Mouse (Mus musculus) adipocyte (in vitro differentiated cells): Measurements from ENCODE around the gene Lgalsl.
A peak's percentile ranks its signal among the peaks of the same experiment; 100 is the strongest.

Experiments
- DNase-seq: peaks from one replicate; pipeline ENCODE4 v3.0.0-alpha.2; 2016; ENCODE audit warnings: low spot score

Gene Lgalsl

DNA sequence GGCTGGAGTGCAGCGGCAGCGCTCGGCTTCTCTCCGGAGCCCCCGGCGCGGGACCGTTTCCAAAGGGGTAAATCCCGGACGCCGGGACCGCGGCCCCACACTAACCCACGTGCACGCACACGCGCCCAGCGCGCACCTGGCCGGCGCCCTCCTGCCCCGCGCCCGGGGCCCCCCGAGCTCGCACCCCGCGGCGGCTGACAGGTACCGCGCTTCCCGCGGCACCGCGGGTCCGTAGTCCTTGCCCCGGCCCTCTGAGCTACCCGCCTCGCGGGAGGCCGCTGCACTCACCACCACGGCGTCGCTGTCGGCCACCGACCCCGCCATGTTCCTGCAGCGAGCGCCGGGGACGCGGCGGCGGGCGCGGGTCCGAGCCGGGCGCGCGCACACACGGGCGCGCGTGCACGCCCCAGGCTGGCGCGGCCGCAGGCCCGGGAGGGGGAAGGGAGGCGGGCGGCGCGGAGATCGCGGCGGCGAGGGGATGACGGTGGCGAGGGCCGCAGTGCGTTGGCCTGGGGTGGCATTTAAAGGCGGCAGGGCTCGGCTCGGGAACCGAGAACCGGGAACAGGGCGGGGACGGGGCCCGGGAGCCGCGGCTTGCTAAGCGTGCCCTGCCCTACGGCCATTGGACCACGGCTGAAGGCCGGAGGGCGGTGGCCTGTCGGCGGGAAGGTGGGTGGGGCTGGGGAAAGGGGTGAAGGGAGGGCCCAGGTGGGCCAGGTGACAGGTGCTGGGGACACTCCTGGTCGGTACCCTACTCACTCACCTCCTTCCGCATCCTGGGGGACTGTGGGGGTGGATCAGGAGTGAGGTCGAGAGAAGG, at the start of gene Lgalsl:
Gene Lgalsl (minus strand): TSS at position 371 of the 820 bp plus-strand sequence.
- peak; percentile 55 for DNase-seq

DNA sequence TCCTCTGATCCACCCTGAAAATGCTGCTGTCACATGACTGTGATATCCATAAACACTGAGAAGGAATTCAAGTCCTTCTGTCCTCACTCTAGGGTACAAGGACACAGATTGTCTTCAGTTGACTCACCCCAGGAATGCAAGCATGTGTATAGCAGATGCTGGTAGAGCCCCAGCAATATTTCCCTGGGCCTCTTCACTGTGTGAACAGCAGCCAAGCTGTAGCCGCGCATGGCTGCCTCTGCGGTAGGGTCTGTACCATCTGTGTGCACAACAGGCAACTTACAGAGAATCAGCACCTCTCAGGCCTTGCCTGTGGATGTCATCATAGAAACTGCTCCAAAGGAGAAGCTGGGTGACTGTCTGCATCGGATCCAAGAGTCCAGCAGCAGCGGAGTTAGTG, 47.8 kb upstream of the Lgalsl start:
- DNase-seq: no peak

DNA sequence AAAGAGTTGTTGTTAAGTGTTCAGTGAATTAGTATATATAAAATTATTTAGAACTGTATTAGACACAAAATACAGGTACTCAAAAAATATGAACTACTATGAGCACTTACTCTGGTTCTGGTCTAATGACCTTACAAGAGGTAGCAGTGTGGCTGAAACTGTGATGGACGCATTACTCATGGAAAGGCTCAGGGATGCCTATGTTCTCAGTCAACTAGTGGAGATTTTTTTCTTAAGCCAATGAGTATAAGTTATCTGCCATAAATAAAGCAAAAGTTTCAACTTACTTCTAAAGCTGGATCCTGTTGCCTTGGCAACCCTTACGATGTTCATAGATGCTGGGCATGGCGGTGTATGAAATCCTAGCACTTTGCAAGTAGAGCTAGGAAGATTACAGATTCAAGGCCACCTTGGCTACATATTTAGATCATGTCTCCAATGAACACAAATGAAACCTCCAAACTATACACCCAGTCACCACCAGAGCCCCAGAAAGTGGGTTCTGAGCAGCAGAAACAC, 46.8 kb upstream of the Lgalsl start:
- DNase-seq: no peak

DNA sequence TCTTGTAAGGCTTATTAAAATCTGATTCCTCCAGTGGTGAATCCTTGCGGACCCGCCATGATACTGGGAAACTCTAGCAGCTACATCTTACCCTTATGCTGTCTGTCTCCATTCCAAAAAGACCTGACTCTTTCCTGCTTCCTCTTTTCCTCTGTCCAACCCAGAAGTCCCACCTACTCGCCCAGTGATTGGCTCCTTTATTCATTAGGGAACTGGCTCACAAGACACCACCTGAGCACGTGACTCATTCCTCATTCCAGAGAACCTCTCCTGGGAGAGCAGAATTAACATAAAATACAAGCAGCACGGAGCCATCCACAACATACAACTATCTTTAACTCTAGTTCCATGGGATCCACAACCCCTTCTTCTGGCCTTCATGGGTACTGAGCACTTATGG, 42.5 kb upstream of the Lgalsl start:
- peak; percentile 26 for DNase-seq

DNA sequence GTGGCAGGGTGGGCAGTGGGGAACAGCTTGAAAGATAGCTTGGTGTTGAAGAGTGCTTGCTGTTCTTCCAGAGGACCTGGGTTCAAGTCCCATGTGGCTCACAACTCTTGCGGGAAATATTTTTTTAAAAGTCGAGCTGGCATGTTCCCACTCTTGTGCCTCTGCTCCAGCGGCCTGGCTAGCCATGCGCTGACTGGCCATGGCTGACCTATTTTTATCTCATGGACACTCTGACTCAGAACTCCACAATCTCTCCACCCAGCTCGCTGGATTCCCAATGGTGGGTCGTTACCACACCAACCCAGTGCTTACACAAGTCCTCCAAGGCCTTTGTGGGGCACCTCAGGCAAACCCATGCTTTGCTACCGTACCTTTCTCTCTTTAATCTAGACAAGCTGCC, 42.1 kb upstream of the Lgalsl start:
- peak; percentile 73 for DNase-seq

DNA sequence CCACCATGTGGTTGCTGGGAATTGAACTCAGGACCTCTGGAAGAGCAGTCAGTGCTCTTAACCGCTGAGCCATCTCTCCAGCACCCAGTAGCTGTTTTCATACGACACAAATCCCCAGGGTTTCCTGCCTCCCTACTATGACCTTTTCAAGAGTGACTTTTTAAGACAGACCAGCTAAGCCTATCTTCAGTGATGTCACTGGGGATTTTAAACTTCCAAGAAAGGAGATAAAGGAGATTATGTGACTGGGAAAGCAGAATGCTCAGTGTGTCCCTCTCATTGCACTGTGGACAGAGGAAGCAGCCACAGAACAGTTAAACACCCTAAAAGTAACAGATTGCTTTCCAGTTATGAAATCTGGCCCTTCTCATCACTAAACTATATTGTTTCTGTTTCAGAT, 41.6 kb upstream of the Lgalsl start:
- DNase-seq: no peak

DNA sequence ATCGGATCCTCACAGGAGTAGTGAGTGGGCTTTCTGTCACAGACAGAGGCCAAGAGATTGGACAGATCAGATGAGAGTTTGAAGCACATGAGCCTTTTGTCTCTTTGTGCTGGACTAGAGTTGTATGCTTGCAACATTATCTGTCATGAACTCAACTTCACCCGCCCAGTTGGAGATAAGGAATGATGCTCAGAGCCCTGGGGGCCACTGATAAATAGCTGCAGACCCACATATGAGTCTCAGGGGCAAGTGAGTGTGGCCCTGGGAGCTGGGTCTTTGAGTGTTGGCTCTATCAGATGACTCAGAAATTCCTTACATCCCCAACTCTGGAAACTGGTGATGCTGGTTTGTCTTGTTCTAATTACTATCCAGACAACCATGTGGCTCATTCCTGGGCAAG, 39.1 kb upstream of the Lgalsl start:
- no peak for DNase-seq

DNA sequence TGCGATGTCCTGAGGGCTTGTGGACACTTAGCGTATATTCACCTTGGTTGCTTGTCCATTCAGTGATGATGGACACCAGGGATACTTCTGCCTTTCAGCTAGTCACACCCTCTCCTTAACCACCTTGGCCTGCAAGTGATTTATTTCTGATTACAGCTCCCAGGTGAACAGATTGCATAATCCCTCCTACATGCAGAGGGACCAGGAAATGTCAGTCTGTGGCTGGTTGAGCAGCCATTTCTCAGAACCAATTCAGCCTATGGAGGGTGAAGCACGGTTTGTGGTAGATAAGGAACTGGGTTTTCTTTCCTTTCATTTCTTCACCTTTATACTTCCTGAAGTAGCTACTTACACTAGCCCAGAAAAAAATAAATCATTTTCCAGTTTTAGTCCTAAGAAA, 34.6 kb upstream of the Lgalsl start:
- DNase-seq: no peak

DNA sequence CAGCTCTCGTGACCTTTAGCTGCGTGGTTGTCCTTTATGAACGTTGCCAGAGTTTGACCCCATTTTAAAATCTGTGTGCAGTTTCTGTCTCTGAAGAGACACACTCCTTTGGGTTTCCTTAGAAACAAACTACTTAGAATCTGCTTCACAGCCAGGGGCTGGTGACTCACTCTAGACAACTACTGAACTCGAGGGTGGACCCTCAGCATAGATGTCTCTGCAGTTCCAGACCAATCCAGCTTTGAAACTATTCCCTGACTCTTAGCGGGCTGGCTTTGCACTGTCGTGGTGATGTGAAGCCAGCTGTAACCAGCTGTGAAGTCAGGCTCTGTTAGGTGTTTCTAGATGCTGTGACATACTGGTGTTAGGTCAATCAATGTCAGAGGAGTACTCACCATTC, 33.8 kb upstream of the Lgalsl start:
- no peak for DNase-seq

DNA sequence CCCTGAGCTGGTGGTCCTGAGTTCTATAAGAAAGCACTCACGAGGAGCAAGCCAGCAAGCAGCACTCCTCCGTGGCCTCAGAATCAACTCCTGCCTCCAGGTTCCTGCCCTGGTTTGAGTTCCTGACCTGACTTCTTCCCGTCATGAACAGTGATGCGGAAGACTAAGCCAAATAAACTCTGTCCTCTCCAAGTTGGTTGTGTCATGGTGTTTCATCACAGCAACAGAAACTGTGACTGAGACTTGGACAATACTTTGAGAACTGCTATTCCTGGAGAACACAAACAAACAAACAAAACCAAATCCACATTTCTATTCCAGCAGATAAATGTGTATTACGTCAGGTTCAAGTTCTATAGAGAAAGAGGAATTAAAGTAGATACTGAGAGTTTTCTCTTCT, 31.2 kb upstream of the Lgalsl start:
- DNase-seq: peak; percentile 82

DNA sequence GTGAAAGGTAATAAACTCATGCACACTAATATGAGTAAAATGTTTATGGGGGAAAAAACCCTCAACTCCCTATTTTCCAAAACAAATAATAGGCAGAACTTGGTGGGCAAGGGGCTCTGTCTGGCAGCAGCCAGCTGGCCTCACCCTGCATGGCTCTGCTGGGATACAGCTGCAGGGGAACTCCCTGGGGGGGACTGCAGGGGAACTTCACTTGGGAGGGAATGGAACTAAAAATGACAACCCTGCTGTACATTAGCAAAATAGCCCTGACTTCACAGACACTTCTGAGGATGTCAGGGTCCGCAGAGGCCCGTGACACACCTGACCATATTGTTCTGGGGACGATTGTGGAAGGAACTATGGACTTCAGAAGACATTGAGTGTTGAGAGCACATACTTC, 29.5 kb upstream of the Lgalsl start:
- DNase-seq: no peak

DNA sequence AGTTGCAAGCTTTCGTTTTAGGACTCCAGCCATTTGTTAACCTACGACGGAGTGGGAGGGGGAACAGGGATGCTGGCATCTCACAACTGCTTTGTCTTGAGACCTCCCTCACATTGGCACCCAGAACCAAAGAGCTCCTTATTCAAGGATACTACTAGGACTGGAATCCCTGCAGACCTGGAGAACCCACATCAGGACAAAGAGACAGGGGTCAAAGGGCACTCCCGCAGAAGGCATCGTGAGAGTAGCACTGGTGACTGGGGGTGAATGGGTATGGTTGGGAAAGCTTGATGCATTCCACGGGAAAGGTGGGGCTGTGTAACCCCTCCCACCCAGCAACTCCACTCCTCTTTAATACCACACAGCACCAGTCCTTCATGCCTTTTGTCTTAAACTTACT, 29.0 kb upstream of the Lgalsl start:
- DNase-seq: peak; percentile 63

DNA sequence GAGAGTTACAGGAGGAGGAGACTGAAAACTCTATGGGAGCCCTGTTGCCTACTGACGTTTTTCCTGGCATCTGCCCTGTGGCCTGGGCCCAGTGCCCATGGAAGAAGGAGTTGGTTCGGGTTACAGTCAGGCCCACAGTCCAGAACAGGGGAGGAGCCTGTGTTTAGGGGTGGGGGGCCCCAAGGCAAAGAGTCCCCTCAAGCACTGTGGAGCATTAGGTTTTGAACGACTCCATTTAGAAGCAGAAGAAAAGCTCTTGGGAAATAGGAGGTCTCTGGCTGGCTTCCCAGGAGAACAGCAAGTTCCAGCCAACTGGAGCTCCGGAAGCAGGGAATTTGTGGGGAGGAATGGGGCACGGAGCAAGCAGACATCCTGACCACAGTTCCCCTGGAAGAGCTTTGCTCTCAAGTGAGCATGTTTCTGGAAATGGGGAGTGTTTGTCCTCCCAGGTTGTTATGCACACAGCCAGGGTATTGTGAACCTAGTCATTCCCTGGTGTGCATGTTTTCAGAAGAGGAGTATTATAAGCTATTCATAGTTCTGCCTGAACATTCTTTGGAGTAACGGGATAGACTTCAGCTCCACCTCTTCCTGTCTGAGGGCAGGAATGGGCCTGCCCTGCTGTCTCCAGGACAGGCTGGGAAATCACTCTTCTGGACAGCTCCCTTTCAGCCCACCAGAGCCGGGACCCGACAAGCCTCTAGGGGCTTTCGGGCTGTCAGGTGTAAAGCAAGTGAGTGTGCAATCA, 28.2 kb upstream of the Lgalsl start:
- DNase-seq: peak; percentile 99

DNA sequence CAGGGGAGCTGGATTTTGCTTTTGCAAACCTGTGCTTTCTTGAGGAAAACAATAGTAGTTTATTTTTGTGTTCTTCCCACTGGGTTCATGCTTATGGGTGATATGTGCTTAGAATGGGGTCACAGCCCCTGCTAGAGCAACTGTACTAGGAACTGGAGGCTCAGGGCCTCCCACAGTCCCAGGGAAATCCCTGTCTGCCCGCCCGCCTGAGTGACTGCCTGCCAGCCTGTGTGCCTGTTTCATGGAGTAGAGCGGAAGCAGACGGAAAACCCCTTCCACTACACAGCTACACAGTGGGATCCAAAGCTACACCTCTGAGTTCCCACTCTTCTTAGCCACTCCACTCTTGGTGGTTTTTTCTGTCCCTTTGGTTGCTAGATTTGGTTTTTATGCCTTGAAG, 27.1 kb upstream of the Lgalsl start:
- DNase-seq: peak; percentile 24

DNA sequence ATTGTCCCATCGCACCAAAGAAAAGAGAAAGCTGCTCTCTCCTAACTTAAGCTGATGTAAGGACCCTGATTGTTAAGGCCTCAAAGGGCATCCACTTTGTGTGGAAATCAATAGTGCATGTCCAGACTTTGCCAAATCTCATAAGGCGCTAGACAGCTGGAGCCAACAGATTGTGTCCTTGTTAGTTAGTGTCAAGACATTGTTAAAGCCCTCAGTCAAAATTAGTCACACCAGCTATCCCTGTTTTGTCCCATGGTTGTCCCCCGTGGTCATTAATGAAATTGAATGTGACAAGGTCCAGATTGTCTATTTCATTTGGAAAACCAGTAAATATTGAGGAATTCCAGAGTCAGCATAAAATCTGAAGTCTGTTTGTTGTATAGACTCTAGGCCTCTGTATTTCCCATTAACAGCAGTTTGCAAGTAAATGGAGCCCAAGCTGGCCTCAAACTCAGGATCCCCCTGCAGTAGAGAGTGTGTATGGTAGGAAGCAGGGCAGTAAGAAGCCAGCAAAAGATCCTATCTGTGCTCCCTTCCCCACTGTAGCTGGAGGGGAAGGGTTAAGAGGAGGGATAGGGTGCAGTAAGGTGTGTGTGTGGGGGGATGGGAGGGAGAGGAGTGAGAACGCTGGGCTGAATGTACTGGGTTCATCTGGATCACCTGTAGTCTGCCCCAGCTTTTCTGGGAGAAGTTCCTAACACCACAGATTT, 23.3 kb upstream of the Lgalsl start:
- DNase-seq: no peak

DNA sequence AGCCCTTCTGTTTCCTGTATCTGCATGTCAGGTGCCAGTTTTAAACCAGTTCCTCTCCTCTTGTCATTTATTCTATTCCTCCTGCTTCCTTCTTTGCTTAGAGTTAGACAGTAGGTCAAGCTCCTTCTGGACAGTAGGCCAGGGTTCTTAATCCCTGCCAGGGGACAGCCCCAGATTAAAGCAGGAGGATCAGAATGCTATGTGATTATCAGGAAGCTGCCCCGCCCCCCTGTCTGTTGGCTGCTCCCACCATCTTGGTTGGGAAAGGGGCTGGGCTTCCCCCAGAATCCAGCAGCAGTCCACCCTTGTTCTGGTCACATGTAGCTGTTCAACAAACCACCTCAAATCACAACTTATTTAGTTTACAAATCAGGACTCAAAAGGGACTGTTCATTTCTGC, 19.3 kb upstream of the Lgalsl start:
- no peak for DNase-seq

DNA sequence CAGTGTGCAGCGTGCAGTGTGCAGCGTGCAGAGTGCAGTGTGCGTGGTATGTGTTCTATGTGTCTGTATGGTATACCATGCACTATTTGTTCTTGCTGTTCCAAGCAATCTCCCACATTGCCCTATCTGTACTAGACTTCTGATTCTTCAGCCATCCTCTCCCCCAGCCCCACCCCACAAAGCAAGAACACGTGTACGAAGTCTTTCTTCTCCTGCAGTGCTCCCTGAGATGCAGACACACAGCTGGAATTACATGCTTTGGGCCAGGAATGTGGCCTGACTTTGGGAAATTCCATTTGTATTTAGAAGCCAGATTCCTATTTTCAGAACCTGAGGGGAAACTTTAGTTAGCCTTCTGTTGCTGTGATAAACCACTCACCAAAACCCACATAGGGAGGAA, 18.5 kb upstream of the Lgalsl start:
- no peak for DNase-seq

DNA sequence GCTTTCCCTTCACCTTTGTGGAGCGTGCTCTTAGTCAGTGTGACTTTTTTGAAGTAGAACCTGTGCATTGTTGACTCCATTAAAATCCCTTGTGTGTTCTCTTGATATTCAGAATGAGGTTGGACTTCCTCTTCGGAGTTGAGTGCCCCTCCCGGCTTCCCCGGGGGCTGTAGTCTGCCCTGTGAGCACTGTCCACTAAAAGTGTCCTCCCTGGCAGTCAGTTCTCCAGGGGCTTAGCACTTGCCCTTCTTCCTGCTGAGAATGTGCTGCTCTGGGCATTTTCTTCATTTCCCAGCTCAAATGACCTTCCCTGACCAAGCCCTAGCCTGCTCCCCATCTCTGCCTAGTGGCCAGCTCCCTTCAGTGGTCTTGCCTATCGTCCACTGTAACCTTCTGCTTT, 6.5 kb upstream of the Lgalsl start:
- no peak for DNase-seq

DNA sequence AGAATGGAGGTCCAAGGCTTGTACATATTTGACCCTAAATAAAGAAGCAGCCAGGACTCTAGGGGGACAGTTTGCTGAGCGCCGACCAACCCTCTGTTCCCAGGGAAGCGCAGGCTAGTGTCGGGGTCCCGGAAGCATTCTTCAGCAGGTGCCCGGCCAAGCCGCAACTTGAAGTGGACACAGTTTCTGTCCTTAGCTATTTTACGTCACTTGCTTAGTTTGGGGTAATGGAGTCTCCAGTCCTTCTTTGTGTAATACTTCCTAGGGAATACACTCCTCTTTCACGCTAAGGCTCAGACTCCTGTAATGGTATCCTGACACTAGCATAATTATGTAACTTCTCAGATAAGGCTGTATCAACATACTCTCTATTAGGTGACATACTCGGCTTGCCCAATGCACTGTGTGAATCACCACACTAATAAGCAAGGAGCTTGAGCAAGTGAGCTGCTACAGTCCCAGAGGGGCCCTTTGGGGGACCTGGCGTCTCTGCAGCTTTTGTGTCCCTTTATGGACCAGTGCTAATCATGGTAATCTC, 813 bp upstream of the Lgalsl start:
- peak; percentile 25 for DNase-seq

DNA sequence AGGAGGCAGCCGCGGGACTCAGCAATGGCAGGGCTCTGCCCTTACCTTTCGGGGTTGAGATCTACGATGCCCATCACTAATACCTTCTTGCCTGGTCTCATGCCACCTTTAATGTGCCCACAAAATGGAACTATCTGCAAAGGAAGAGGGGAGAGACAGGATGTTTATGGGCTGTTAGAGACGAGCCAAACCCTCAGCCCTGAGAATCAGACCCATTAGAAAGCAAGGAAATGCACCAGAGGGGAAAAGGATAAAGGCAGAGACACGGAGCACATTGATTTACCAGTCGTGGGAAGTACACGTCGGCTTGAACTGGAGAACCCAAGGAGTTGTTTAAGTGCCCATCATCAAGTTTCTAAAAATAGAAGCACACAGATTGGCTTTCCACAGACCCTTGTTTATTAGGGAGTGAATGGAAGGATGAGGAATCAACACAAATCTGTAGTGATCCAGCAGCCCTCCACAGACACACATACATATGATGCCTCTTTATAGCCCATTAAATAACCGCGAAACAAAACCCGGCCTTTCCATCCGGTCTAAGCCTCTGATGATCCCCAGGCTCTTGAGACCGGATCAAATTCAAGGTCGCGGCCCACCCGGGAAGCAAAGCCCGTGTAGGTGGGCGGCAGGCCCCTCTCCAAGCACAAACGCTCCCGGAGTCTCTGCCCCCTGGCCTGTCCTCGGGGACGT, 717 bp downstream of the Lgalsl start:
- peak; percentile 51 for DNase-seq

DNA sequence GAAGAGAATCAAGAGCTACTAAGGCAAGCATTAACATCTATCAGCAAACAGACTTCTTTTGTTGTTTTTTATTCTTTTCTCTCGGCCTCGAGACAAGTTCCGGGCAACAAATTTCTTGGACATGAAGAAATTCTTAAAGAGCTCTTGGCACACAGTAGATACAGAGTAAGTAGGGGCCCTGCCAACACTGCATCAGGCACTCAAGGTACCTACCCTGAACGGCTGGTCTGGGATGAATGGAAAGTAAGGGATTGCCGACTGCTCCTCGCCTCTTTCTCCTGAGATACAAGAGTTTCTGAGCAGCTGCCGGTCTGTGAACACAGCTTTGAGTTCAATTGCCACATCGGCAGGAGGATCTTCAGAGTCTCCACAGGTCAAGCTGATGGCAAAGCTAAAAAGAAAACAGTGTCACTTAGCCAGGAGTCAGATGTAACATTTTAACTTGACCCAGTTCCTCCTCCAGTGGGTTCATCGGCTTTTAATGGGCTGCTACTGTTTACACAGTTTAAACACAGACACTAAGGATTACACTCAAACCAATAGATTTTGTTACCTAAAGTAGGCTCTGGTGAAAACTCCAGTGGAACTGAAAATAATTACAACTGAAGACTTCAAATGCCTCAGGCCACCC, 1.7 kb downstream of the Lgalsl start:
- DNase-seq: peak; percentile 33
